Mouse (Mus musculus) MEL (cell line): ENCODE measurements around the gene Klf12.

ENCODE experiments used
- CTCF ChIP-seq, 3 experiments: IDR thresholded peaks in 2 of 3; conservative IDR thresholded peaks in 1 of 3; 2 replicates each; pipeline ENCODE4 v1.5.1; 2011 to 2012; ENCODE audit warnings: low read length in 3 of 3, low read depth in 2 of 3, mild to moderate bottlenecking in 2 of 3, improper control_type of control experiment in 1 of 3, inconsistent platforms in 1 of 3, mixed read lengths in 1 of 3, moderate library complexity in 1 of 3; ENCODE audit not compliant: control insufficient read depth in 1 of 3, insufficient read depth in 1 of 3, poor library complexity in 1 of 3, severe bottlenecking in 1 of 3
- GABPA ChIP-seq: IDR thresholded peaks from 2 replicates; pipeline ENCODE4 v1.6.1; 2012; ENCODE audit warnings: low read depth, mild to moderate bottlenecking, inconsistent platforms, low read length, improper control_type of control experiment, moderate library complexity
- HCFC1 ChIP-seq: IDR thresholded peaks from 2 replicates; pipeline ENCODE4 v1.6.1; 2012; ENCODE audit warnings: low read depth, mild to moderate bottlenecking, inconsistent platforms, low read length, improper control_type of control experiment, moderate library complexity
- KAT2A ChIP-seq: conservative IDR thresholded peaks from 2 replicates; pipeline ENCODE4 v1.6.1; 2012; ENCODE audit warnings: low read depth, low read length, improper control_type of control experiment, inconsistent platforms
- MAX ChIP-seq: IDR thresholded peaks from 2 replicates; pipeline ENCODE4 v1.6.1; 2011; ENCODE audit warnings: low read length, improper control_type of control experiment
- MAZ ChIP-seq: IDR thresholded peaks from 2 replicates; pipeline ENCODE4 v1.6.1; 2012; ENCODE audit warnings: low read depth, mild to moderate bottlenecking, inconsistent platforms, low read length, improper control_type of control experiment
- POLR2A ChIP-seq, 2 experiments: IDR thresholded peaks; 2 replicates each; pipeline ENCODE4 v1.6.1; 2011 to 2012; ENCODE audit warnings: low read length in 2 of 2, mild to moderate bottlenecking in 2 of 2, control low read depth in 1 of 2, improper control_type of control experiment in 1 of 2, low read depth in 1 of 2, moderate library complexity in 1 of 2; ENCODE audit not compliant: control insufficient read depth in 1 of 2, insufficient read depth in 1 of 2, poor library complexity in 1 of 2
- SMC3 ChIP-seq: IDR thresholded peaks from 2 replicates; pipeline ENCODE4 v1.6.1; 2011; ENCODE audit warnings: low read depth, low read length, improper control_type of control experiment
- USF1 ChIP-seq: IDR thresholded peaks from 2 replicates; pipeline ENCODE4 v1.6.1; 2014; ENCODE audit warnings: low read depth, mild to moderate bottlenecking, inconsistent platforms, low read length, improper control_type of control experiment, moderate library complexity

GRCm38 (mm10) chr14:100072431-100073195 lies 211.9 kb downstream of the Klf12 start:
- TF ChIP-seq SMC3 (no peak), MAZ (no peak), HCFC1 (no peak), CTCF (IDR thresholded peaks at IDR 0.05 in 2 of 3, conservative IDR thresholded peaks at IDR 0.05 in 1 of 3; ENCODE audit: control insufficient read depth in 1 of 3, insufficient read depth in 1 of 3, low read depth in 2 of 3, low read length in 3 of 3, poor library complexity in 1 of 3, severe bottlenecking in 1 of 3) (no peak), POLR2A (IDR thresholded peaks at IDR 0.05; ENCODE audit: control insufficient read depth in 1 of 2, insufficient read depth in 1 of 2, low read depth in 1 of 2, low read length in 2 of 2, poor library complexity in 1 of 2) (no peak), KAT2A (no peak), USF1 (no peak), MAX (no peak), GABPA (no peak)
